Mouse (Mus musculus): Measurements from ENCODE around the gene Hoxd3.

GRCm38 (mm10) chr2:74795531-74795930 is 83.8 kb downstream of the Hoxd3 start:
- TF ChIP-seq CTCF (IDR thresholded peaks at IDR 0.05; ENCODE audit: low read depth, low read length), result no peak
- no peak for TF ChIP-seq POLR2A (IDR thresholded peaks at IDR 0.05; ENCODE audit: extremely low read depth, insufficient read depth, low read length)
